Mouse (Mus musculus) monocyte, adult 2 months (primary cell): ENCODE results near the gene Rbx1.

Experiments
- DNase-seq, 2 experiments: peaks; one replicate each; pipeline ENCODE4 v3.0.0; 2022; ENCODE audit warnings: low spot score in 2 of 2, low read depth in 1 of 2

Gene Rbx1

DNA sequence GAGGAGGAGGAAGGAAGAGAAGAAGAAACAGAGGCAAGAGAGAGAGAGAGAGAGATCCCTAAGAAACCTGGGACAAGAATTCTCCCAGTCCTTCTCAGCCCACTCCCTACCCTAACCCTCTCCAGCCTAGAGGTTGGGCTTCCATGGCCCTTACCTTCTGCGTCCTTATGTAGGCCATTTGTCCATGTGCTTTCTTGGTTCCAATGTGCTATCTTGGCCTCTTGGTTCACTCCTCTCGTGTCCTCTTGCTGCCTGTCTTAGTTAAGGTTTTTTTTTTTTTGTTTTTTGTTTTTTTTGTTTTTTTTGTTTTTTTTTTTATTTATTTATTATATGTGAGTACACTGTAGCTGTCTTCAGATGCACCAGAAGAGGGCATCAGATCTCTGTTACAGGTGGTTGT lies 16.9 kb downstream of the Rbx1 start:
- no peak for DNase-seq

DNA sequence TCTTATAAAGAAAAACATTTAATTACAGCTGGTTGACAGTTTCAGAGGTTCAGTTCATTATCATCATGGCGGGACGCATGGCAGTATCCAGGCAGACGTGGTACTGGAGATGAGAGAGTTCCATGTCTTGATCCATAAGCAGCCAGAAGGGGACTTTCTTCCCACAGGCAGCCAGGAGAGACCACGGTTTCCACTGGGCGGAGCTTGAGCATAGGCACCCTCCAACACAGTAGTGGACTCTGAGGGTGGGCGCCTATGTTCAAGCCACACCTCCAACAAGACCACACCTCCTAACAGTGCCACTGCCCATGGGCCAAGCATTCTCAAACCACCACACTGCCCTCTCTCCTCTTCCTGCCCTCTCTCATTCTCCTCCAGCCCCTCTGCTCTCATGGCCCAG lies 17.6 kb downstream of the Rbx1 start:
- no peak for DNase-seq

DNA sequence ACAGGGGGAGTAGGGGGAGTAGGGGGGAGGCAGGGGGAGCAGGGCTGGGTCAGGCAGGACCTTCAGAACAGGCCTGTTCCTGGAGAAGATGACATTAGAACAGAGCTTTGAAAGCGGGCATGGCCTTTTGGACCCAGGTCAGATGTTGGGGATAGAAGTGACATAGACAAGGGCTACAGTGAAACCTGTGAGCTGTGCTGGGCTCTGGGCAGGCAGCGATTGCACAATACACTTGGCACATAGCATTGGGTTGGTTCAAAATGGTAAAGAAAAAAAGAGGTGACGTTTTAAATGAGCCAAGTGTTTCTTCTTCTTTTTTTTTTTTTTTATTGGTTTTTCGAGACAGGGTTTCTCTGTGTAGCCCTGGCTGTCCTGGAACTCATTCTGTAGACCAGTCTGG lies 19.4 kb downstream of the Rbx1 start:
- no peak for DNase-seq

DNA sequence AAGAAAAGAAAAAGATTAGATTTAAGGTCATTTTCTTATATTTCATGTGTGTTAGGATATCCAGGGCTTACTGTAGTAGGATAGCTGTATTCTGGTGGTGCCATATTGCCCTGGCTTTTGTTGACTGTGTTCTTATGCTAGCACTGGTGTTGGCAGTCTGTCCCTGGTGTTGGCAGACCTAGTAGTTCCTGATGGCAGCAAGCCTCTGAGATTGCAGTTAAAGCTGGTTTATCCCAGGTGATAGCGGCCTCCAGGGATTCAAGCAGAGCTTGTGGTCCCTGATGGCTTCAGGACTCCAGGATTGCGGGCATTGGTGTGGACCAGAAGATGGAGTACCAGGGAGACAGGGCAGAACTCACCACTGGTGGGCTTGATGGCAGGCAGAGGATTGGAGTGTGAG lies 37.4 kb downstream of the Rbx1 start:
- no peak for DNase-seq

DNA sequence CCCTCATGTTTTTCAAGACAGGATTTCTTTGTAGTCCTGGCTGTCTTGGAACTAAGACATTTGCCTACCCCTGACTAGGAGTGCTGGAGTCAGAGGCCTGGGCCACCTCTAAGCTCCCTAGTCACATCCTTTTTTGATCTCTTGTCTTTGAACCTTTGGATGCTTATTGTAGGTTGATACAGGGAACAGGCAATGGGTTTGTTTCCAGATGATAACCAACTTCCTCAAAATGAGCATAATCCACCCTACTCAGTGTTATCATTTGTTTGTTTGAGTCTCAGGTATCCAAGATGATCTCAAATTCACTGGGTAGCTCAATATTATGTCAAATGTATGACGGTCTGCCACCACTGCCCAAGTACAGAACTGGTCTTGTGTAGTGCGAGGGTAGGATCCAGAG lies 37.9 kb downstream of the Rbx1 start:
- no peak for DNase-seq

DNA sequence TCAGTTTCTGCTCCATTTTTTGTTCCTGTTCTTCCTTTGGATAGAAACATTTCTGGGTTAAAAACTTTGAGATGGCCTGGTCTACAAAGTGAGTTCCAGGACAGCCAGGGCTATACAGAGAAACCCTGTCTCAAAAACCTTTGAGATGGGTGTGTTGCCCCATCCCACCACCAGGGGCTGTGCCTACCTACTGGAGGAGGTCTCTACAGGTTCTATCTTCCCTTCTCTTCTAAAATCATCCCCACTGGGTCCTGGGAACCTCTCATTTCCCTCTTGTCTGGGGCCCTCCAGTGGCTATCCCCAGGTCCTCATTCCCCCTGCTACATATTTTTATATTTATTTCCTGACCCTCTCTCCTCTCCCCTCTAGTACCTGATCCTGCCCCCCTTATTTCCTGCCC lies 41.1 kb downstream of the Rbx1 start:
- DNase-seq, result peak in 1 of 2 experiments; percentile 16

GRCm38 (mm10) chr15:81510621-81511020 lies 44.5 kb downstream of the Rbx1 start:
- no peak for DNase-seq

- DNase-seq, result peak in 1 of 2 experiments; percentile 43
These were observed 45.6 kb downstream of the Rbx1 start for GRCm38 (mm10) chr15:81511601-81512261.

- peak; percentile 91 to 92 for DNase-seq
These were observed 48.2 kb downstream of the Rbx1 start for GRCm38 (mm10) chr15:81514111-81514971.

DNA sequence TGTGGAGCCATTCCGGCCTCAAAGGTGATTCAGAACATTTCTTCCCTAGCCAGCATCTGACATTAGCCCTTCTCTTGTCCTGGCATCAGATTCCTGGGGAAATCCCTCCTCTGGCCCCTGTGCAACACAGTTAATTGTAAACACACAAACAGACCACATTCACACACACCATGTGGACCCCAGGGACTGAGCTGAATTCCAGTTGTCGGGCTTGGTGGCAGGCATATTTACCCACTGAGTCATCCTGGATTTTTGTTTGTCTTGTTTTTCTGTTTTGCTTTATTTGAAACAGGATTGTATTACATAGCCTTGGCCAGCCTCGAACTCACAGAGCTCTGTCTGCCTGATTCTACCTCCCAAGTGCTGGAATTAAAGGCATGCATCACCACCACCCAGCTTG lies 49.1 kb downstream of the Rbx1 start:
- no peak for DNase-seq

DNA sequence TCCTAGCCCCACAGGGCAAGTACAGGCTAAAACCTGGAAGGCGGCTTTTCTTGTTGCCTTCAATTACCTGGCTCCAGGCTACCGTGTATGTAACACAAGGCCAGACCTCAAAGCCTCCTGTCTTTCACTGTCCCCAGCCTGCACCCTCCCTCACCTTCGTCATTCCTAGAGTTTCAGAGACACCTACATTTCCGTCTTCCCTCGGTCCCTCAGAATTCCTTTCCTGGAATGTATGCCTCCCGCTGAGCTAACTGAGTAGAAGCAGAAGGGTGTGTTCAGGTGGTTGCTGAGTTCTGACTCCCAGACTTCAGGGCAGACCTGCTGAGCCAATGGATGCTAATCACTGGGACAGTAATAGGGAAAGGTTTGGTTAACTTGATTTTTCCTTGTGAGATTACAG lies 51.9 kb downstream of the Rbx1 start:
- no peak for DNase-seq

- no peak for DNase-seq
These were observed 52.7 kb downstream of the Rbx1 start for GRCm38 (mm10) chr15:81518761-81519160.

DNA sequence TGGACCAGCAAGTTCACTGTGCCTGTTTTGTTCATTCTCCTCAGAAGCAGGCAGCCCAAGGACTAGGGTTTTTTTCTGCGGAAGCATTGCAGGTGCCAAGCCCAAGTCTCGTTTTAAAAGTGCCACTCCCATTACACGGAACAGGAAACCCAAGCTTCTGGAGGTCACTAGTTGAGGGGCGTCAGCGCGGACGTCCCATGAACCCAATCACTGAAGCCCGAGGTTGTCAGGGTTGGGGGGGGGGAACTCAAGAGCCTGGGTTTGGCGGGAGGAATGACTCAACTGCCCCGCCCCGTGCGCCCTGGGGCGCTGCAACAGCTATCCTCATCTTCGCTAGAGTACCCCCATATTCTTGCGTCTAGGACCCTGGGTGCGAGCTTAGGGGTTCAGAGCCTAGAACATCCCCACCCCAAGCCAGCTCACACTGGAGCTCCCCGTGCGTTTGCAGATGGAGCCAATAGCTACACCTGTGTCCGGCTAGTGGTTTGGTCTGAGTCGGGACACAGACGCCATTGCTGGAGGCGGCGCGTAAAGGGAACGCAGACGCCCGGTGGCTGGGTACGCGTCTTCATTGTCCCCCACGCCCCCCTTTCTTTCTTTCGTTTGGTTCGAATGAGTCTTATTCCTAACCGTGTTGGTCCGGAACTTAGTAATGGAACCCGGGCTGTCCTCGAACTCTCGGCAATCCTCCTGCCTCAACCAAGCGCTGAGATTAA lies 56.1 kb downstream of the Rbx1 start:
- peak in 1 of 2 experiments; percentile 67 for DNase-seq

GRCm38 (mm10) chr15:81522761-81523168 lies 56.7 kb downstream of the Rbx1 start:
- no peak for DNase-seq

- peak; percentile 89 to 95 for DNase-seq
These were observed 57.2 kb downstream of the Rbx1 start for GRCm38 (mm10) chr15:81523169-81523871.

DNA sequence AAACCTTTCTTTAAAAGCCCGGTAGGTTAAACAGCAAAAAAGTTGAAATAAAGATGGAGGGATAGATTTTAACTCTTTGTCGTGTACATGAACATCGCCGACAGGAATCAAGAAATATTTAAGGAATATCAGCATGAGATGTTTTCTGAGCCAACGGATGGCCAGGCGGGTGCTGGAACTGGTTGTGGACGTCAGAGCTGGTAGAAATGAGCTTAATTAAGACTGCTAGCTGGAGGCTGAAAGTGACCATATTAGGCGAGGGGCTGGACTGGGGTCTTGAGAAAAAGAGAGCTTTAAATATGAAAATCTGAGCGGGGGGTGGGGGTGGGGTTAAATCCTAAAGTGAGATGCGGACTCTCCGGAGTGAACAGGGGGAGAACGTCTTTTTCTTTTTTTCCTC lies 57.8 kb downstream of the Rbx1 start:
- no peak for DNase-seq
